Comparison of ENCODE assay signal across 15 mouse cellular contexts in the genomic region with DNA sequence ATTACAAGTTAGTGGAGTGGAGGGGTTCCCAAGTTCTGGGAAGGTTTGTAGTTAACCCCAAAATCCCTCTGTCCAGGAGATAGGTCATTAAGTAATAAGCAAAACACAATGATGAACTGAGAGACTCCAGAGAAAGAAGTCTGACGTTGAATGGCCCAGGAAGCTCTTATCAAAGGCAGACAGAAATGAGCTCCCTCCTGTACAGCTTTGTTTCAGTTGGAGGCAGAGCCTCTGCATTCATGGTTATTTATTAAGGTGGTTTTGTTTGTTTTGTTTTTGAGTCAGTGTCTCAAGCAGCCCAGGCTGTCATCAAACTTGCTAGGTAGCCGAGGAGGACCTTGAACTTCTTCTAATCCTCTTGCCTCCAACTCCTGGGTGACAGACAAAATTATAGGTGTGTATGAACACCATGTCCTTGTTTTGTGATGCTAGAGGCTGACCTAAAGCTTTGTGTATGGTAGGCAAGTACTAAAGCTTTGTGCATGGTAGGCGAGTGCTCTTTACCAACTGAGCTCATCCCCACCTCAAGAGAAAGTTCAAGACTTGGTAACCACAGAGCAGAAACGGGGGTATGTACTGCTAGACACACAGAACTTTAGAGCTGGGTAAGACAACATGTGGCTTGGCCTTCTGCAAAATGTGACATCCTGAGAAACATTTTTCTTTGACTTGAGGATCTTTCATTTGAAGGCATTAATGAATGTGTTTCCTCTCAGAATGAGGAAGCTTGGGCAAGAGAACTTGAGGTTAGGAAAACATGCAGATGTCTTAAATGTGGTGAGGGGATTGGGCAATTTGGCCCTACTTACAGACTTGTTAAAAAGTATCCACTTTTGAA. TPM values are rescaled to one million over a fixed set of nuclear protein-coding genes. Genes with fewer than 3 reads are reported as not detected.
DNase-seq lines count a peak whose midpoint lies in the region; ATAC-seq and TF ChIP-seq lines count a peak whose summit lies in the region.
"Had no signal": no experiment of that assay in that cellular context is flagged by ENCODE, and none has a peak within 500 bp of the region (broad histone marks: within the 10 kb centered on the region; RNA-seq: fewer than 3 reads in every experiment).

No protein-coding gene starts in this region.

- H3K79me2 ChIP-seq in MEL (ENCODE audit: control insufficient read depth, insufficient read depth, low read length, poor library complexity) (peaks cover 9% of the 10 kb centered on the region), macrophage (ENCODE audit: inconsistent target) (peaks cover 30% of the 10 kb centered on the region)

- H3K27ac ChIP-seq in kidney, embryonic 16.5 days (ENCODE audit: low read length) = no peak overlapping the region
- H3K27ac ChIP-seq in MEL (ENCODE audit: control insufficient read depth, low read depth, low read length) = peak overlapping the region; percentile 53
- peak overlapping the region; percentile 77 for H3K27ac ChIP-seq in macrophage

- H3K27me3 ChIP-seq in kidney, embryonic 16.5 days (ENCODE audit: insufficient read depth, low read length) = no peaks in the 10 kb centered on the region
- no peaks in the 10 kb centered on the region for H3K27me3 ChIP-seq in MEL (ENCODE audit: control insufficient read depth in 1 of 2, insufficient read depth in 2 of 2, low read length in 2 of 2)
- H3K27me3 ChIP-seq: embryonic facial prominence, embryonic 15.5 days; hindbrain, embryonic 12.5 days; lung, embryonic 15.5 days had no signal

- 88% methylated on average over 4 of the region's 4 CpGs for WGBS in kidney, embryonic 16.5 days
- WGBS in macrophage (ENCODE audit: missing documents) = 45% methylated on average over 4 of the region's 4 CpGs

- DNase-seq in kidney, adult 8-10 months = no peak
- DNase-seq in MEL (ENCODE audit: low read depth, low spot score) = peak; percentile 70
- DNase-seq in testis, postnatal 14 days (ENCODE audit: low spot score) = no peak
- no peak for DNase-seq in kidney, postnatal 25 days
- DNase-seq: gastrocnemius, adult 2 months; thymus, adult 2 months had no signal

- H3K36me3 ChIP-seq in kidney, embryonic 16.5 days (ENCODE audit: insufficient read depth, low read length) = no peaks in the 10 kb centered on the region
- H3K36me3 ChIP-seq in MEL (ENCODE audit: control insufficient read depth in 1 of 2, insufficient read depth in 2 of 2, low read length in 2 of 2) (peaks cover 0 to 29% of the 10 kb centered on the region in 2 experiments; a peak in 2 of 4 replicates), macrophage (ENCODE audit: inconsistent target) (no peaks in the 10 kb centered on the region)
- H3K36me3 ChIP-seq: embryonic facial prominence, embryonic 15.5 days; hindbrain, embryonic 12.5 days; lung, embryonic 15.5 days; midbrain, embryonic 12.5 days had no signal

- H3K4me2 ChIP-seq in kidney, embryonic 16.5 days (replicated peaks; ENCODE audit: low read depth, low read length) = 0 out of 2 replicates have a peak overlapping the region, but pooled peaks have one; percentile 59

- TF ChIP-seq EP300 in MEL (IDR thresholded peaks at IDR 0.05; ENCODE audit: low read depth in 1 of 2, low read length in 2 of 2) = peak; percentile 45 to 76; a peak in 3 of 4 replicates

- H3K4me1 ChIP-seq in kidney, embryonic 16.5 days (ENCODE audit: insufficient read depth, low read length) = peaks cover 22% of the 10 kb centered on the region
- H3K4me1 ChIP-seq in MEL (ENCODE audit: control insufficient read depth in 1 of 2, insufficient read depth in 2 of 2, low read length in 2 of 2) = peaks cover 20 to 22% of the 10 kb centered on the region in 2 experiments

- no peak overlapping the region for H3K9ac ChIP-seq in kidney, embryonic 16.5 days (replicated peaks; ENCODE audit: low read length)
- H3K9ac ChIP-seq in MEL (ENCODE audit: control insufficient read depth, low read depth, low read length, poor library complexity, severe bottlenecking) = peak overlapping the region; percentile 58
- H3K9ac ChIP-seq: embryonic facial prominence, embryonic 15.5 days had no signal

- TF ChIP-seq RAD21 in MEL (IDR thresholded peaks at IDR 0.05; ENCODE audit: low read depth, low read length) = no peak

- no peak overlapping the region for H3K4me3 ChIP-seq in kidney, embryonic 16.5 days (ENCODE audit: low read length)
- H3K4me3 ChIP-seq in MEL (ENCODE audit: control insufficient read depth in 1 of 2, insufficient read depth in 1 of 2, low read depth in 2 of 2, low read length in 2 of 2) (peak overlapping the region; percentile 5 to 82; a peak in 2 of 4 replicates), macrophage (ENCODE audit: inconsistent target) (no peak overlapping the region)

- no peaks in the 10 kb centered on the region for H3K9me3 ChIP-seq in kidney, embryonic 16.5 days (ENCODE audit: low read length)
- H3K9me3 ChIP-seq in MEL (replicated peaks; ENCODE audit: insufficient read depth, low read length) = no peaks in the 10 kb centered on the region
- H3K9me3 ChIP-seq: embryonic facial prominence, embryonic 15.5 days; hindbrain, embryonic 12.5 days; lung, embryonic 15.5 days had no signal

- no peak for TF ChIP-seq CTCF in MEL (IDR thresholded peaks at IDR 0.05 in 2 of 3, conservative IDR thresholded peaks at IDR 0.05 in 1 of 3; ENCODE audit: control insufficient read depth in 1 of 3, insufficient read depth in 1 of 3, low read depth in 2 of 3, low read length in 3 of 3, poor library complexity in 1 of 3, severe bottlenecking in 1 of 3)

- no peak for ATAC-seq in kidney, embryonic 16.5 days (ENCODE audit: low FRiP score, low TSS enrichment)
- ATAC-seq in granulocyte monocyte progenitor cell, adult 5-6 weeks (replicated peaks; ENCODE audit: poor library complexity, severe bottlenecking) = peak; percentile 40
- no peak for ATAC-seq in activated CD4-positive, CD25-positive, alpha-beta regulatory T cell, adult 4 months
- ATAC-seq: forebrain, embryonic 16.5 days had no signal

- TF ChIP-seq POLR2A in MEL (IDR thresholded peaks at IDR 0.05; ENCODE audit: control insufficient read depth in 1 of 2, insufficient read depth in 1 of 2, low read depth in 1 of 2, low read length in 2 of 2, poor library complexity in 1 of 2) = no peak

TF ChIP-seq in MEL, 35 proteins besides CTCF, POLR2A, EP300 and RAD21:
- TF ChIP-seq TCF12 (IDR thresholded peaks at IDR 0.05; ENCODE audit: low read depth, low read length) (peak; percentile 76), CHD1 (IDR thresholded peaks at IDR 0.05; ENCODE audit: low read depth, low read length) (no peak), MAFK (IDR thresholded peaks at IDR 0.05; ENCODE audit: borderline replicate concordance, low read depth, low read length) (no peak), KAT2A (conservative IDR thresholded peaks at IDR 0.05; ENCODE audit: low read depth, low read length) (no peak), TAL1 (IDR thresholded peaks at IDR 0.05; ENCODE audit: low read length) (peak; percentile 75), NRF1 (IDR thresholded peaks at IDR 0.05; ENCODE audit: insufficient read depth, low read depth, low read length, poor library complexity, severe bottlenecking) (no peak), GABPA (IDR thresholded peaks at IDR 0.05; ENCODE audit: low read depth, low read length) (no peak), ZMIZ1 (IDR thresholded peaks at IDR 0.05; ENCODE audit: low read depth, low read length) (no peak), ELF1 (IDR thresholded peaks at IDR 0.05; ENCODE audit: low read depth, low read length) (no peak), ETS1 (IDR thresholded peaks at IDR 0.05; ENCODE audit: low read depth, low read length) (peak; percentile 65; the same call in 1 of the 2 replicates), NELFE (IDR thresholded peaks at IDR 0.05; ENCODE audit: low read depth, low read length) (no peak), MYC (IDR thresholded peaks at IDR 0.05; ENCODE audit: low read depth, low read length) (no peak), USF2 (IDR thresholded peaks at IDR 0.05; ENCODE audit: borderline replicate concordance in 1 of 2, insufficient read depth in 1 of 2, low read depth in 1 of 2, low read length in 2 of 2) (no peak), GATA1 (IDR thresholded peaks at IDR 0.05; ENCODE audit: low read depth, low read length) (peak; percentile 79), MYB (IDR thresholded peaks at IDR 0.05; ENCODE audit: low read depth, low read length) (0 out of 2 replicates have a peak, but pooled peaks have one; percentile 29), ZNF384 (IDR thresholded peaks at IDR 0.05; ENCODE audit: low read depth, low read length) (peak; percentile 35; the same call in 1 of the 2 replicates), SMC3 (IDR thresholded peaks at IDR 0.05; ENCODE audit: low read depth, low read length) (no peak), MAX (IDR thresholded peaks at IDR 0.05; ENCODE audit: low read length) (peak; percentile 78), ZC3H11A (IDR thresholded peaks at IDR 0.05; ENCODE audit: low read depth, low read length) (no peak)

RNA-seq across cellular contexts. Expression of gene Vcl, which starts 1.5 kb away (rescaled TPM):
- polyA plus RNA-seq in kidney, embryonic 16.5 days (2015; fragmentation: Nextera tagmentation; extraction: Ambion mirVana) = 54.9 and 57.7 TPM in 2 replicates
- total RNA-seq in MEL (2012; rRNA removed) = 11.7 and 14.7 TPM in 2 replicates
- polyA plus RNA-seq in MEL (2012; ENCODE audit: insufficient read depth in 1 of 2, insufficient read length in 2 of 2, low read depth in 1 of 2, low replicate concordance in 2 of 2, missing spikeins in 1 of 2) (10 to 100 TPM in 1 of 2 experiments, not detected in 1; 30.3 TPM), macrophage (2018) (14.0 to 27.3 TPM (median 15.5 TPM) in 3 replicates)
- total RNA-seq in granulocyte monocyte progenitor cell, adult 5-6 weeks (2014; fragmentation: Nextera tagmentation) = 29.0 and 29.8 TPM in 2 replicates
- 25.2 and 25.4 TPM in 2 replicates for total RNA-seq in granulocyte monocyte progenitor cell, adult 5-6 weeks (2017)
- 100 to 1,000 TPM in 1 of 26 experiments, 10 to 100 TPM in 22, 1 to 10 TPM in 3; 8.6 to 161 (median 39.7) TPM for total RNA-seq in macrophage (2018; cell fraction: chromatin; rRNA removed)
- 10 to 100 TPM in 15 of 26 experiments, 1 to 10 TPM in 11; 5.2 to 49.9 (median 19.2) TPM for total RNA-seq in macrophage (2018; cell fraction: cytosol; rRNA removed)
- 10 to 100 TPM in 23 of 26 experiments, 1 to 10 TPM in 3; 7.7 to 65.2 (median 34.0) TPM for total RNA-seq in macrophage (2018; cell fraction: nucleus; rRNA removed)
- 1 to 10 TPM in 1 of 2 experiments, under 1 TPM in 1; 0.89 to 1.0 TPM for polyA plus RNA-seq in activated CD4-positive, CD25-positive, alpha-beta regulatory T cell, adult 4 months (2017; shearing (Covaris generic))

Comparison
In these comparisons a context has a peak if more than half of its experiments do, and no peak if none do; other contexts are left out.
1. H3K4me3 ChIP-seq: peak in MEL (2 of 2); none in kidney, embryonic 16.5 days (single experiment) and macrophage (single experiment).